Mouse (Mus musculus): ENCODE measurements around the gene Tcam1. TPM values are rescaled to one million over a fixed set of nuclear protein-coding genes. Genes with fewer than 3 reads are reported as not detected.
"Not testable (repeated sequence)": the region's sequence is repeated elsewhere in the genome, so short reads cannot be mapped to it uniquely, and the experiment has no call there.

The Tcam1 gene
- 0.07 and 0.10 TPM in 2 replicates for polyA plus RNA-seq (2015; fragmentation: Nextera tagmentation; extraction: Ambion mirVana)

DNA sequence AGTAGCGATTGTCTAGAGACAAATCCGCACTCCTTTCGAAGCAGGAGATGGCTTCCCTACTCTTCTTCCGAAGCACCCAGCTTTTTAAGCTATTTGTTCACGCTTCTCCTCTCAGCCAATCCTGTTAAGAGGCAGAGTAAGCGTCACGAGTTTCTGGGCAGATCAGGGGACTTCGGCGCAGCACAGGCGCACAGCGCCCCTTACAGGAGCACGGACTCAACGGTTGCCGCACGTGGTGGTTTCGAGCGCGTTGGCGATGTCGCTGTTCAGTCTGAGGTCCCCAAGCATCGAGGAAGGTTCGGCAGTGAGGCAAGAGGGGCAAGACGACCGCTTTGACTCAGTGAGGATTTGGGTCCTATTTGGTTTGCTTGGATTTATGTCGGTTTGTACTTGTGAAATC lies at the start of gene Tcam1:
TSS of gene Tcam1 (plus strand) at position 219 of the 400 bp plus-strand sequence.
- peak; percentile 96 for DNase-seq (ENCODE audit: low spot score)
- ATAC-seq (ENCODE audit: low FRiP score, low TSS enrichment) = peak; percentile 69
- H3K36me3 ChIP-seq (ENCODE audit: control insufficient read depth, insufficient read depth, low read length) = no peaks in the 10 kb centered on the region
- peak within 1 kb of the TSS; percentile 56 for H3K27ac ChIP-seq (replicated peaks)
- H3K4me3 ChIP-seq (ENCODE audit: low read depth, low read length) = no peak within 1 kb of the TSS
- H3K9me3 ChIP-seq (ENCODE audit: control insufficient read depth, low read length) = no peaks in the 10 kb centered on the region
- H3K27me3 ChIP-seq (ENCODE audit: control insufficient read depth, insufficient read depth, low read length) = no peaks in the 10 kb centered on the region
- 2% methylated on average over 25 of the region's 25 CpGs for WGBS
- TF ChIP-seq EP300 (optimal IDR thresholded peaks at IDR 0.05) (no peak), CTCF (IDR thresholded peaks at IDR 0.05; ENCODE audit: low read depth) (peak; percentile 94)
- 0 out of 2 replicates have a peak within 1 kb of the TSS, but pooled peaks have one; percentile 14 for H3K4me2 ChIP-seq (replicated peaks; ENCODE audit: low read depth)
- no peak within 1 kb of the TSS for H3K9ac ChIP-seq (ENCODE audit: low read length)
- H3K4me1 ChIP-seq (replicated peaks; ENCODE audit: control insufficient read depth, insufficient read depth) = peaks cover 3% of the 10 kb centered on the region

DNA sequence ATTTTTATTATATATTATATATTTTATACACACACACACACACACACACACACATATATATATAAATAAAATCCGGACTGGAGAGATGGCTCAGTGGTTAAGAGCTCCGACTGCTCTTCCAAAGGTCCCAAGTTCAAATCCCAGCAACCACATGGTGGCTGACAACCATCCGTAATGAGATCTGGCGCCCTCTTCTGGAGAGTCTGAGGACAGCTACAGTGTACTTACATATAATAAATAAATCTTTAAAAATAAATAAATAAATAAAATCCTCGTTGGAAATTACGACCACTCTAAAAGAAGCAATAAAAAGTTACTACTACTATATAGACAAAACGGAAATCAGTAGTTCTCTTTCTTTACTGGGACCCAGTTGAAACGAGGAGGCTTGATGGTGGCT lies 42.5 kb upstream of the Tcam1 start:
- 77% methylated on average over 8 of the region's 8 CpGs for WGBS
- H3K4me1 ChIP-seq (replicated peaks; ENCODE audit: control insufficient read depth, insufficient read depth); H3K36me3 ChIP-seq (ENCODE audit: control insufficient read depth, insufficient read depth, low read length): not testable (repeated sequence)

DNA sequence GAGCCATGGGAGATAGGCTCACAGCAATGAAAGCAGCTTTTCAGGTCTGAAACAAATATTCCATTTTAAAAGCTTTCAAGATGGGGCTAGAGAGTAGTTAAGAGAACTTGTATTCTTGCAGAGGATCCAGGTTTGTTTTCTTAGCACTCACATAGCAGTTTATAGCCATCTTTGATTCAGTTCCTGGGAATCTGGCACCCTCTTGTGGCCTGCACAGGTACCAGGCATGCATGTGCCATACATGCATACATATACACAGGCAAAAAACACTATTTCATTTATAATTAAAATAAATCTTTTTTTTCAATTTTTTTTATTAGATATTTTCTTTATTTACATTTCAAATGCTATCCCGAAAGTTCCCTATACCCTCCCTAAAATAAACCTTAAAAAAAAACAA lies 29.6 kb upstream of the Tcam1 start:
- H3K9me3 ChIP-seq (ENCODE audit: control insufficient read depth, low read length) = no peaks in the 10 kb centered on the region
- no peaks in the 10 kb centered on the region for H3K4me1 ChIP-seq (replicated peaks; ENCODE audit: control insufficient read depth, insufficient read depth)
- no peak for DNase-seq (ENCODE audit: low spot score)
- no peak for ATAC-seq (ENCODE audit: low FRiP score, low TSS enrichment)
- H3K4me2 ChIP-seq (replicated peaks; ENCODE audit: low read depth) = no peak overlapping the region
- no peak overlapping the region for H3K9ac ChIP-seq (ENCODE audit: low read length)
- peaks cover 48% of the 10 kb centered on the region for H3K36me3 ChIP-seq (ENCODE audit: control insufficient read depth, insufficient read depth, low read length)
- H3K4me3 ChIP-seq (ENCODE audit: low read depth, low read length) = no peak overlapping the region
- H3K27me3 ChIP-seq (ENCODE audit: control insufficient read depth, insufficient read depth, low read length) = no peaks in the 10 kb centered on the region
- no peak overlapping the region for H3K27ac ChIP-seq (replicated peaks)
- TF ChIP-seq EP300 (optimal IDR thresholded peaks at IDR 0.05) (no peak), CTCF (IDR thresholded peaks at IDR 0.05; ENCODE audit: low read depth) (peak; percentile 59)
- WGBS = 93% methylated on average over 1 of the region's 1 CpGs

More for the DNA sequence above, 42.5 kb upstream of the Tcam1 start:
- not testable (repeated sequence) for H3K4me3 ChIP-seq (ENCODE audit: low read depth, low read length); H3K9ac ChIP-seq (ENCODE audit: low read length); H3K27ac ChIP-seq (replicated peaks); H3K27me3 ChIP-seq (ENCODE audit: control insufficient read depth, insufficient read depth, low read length); H3K4me2 ChIP-seq (replicated peaks; ENCODE audit: low read depth); ATAC-seq (ENCODE audit: low FRiP score, low TSS enrichment); H3K9me3 ChIP-seq (ENCODE audit: control insufficient read depth, low read length); DNase-seq (ENCODE audit: low spot score)
- TF ChIP-seq CTCF (IDR thresholded peaks at IDR 0.05; ENCODE audit: low read depth) = peak; percentile 49

DNA sequence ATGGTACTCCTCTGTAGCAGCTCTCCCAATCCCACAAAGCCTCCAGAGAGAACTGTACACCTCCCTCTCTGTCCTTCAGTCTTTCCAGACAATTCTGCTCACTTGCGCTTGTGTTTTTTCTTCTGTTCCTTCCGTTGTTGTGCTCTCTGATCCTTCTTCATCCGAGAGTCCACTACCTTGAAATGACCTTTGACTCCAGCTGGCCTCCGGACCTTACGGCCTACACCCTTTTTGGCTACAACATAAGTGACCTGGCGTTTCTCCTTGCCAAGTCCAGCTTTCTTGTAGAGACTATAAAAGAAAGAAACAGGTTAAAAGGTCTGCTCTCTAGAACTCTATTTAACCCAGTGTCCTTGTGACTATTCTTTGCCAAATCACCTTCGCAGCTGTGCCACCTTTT lies 27.1 kb upstream of the Tcam1 start:
- Histone ChIP-seq H3K27me3 (ENCODE audit: control insufficient read depth, insufficient read depth, low read length) (no peaks in the 10 kb centered on the region), H3K4me1 (replicated peaks; ENCODE audit: control insufficient read depth, insufficient read depth) (no peaks in the 10 kb centered on the region), H3K36me3 (ENCODE audit: control insufficient read depth, insufficient read depth, low read length) (peaks cover 36% of the 10 kb centered on the region), H3K4me2 (replicated peaks; ENCODE audit: low read depth) (no peak overlapping the region), H3K9ac (ENCODE audit: low read length) (no peak overlapping the region), H3K9me3 (ENCODE audit: control insufficient read depth, low read length) (no peaks in the 10 kb centered on the region), H3K27ac (replicated peaks) (no peak overlapping the region), H3K4me3 (ENCODE audit: low read depth, low read length) (no peak overlapping the region)
- no peak for ATAC-seq (ENCODE audit: low FRiP score, low TSS enrichment)
- 82% methylated on average over 7 of the region's 7 CpGs for WGBS
- no peak for TF ChIP-seq EP300 (optimal IDR thresholded peaks at IDR 0.05)
- no peak for TF ChIP-seq CTCF (IDR thresholded peaks at IDR 0.05; ENCODE audit: low read depth)
- no peak for DNase-seq (ENCODE audit: low spot score)

DNA sequence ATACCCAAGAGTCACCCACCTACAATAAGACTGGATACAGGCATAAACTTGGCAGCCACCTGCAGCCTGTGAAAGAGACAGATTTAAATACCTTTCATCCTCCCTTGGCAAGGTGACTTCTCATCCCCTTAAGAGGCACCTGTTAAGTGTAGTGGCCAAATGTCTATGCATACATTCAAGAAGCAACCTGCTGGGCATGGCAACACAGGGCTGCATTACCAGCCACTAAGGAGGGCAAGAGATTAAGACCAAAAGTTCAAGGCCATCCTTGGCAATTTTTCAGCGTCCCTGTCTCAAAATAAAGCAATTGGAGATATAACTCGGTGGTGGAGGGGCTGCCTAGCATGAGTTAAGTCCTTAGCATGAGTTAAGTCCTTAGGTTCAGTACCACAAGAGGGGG lies 21.7 kb upstream of the Tcam1 start:
- DNase-seq (ENCODE audit: low spot score) = no peak
- 15% methylated on average over 2 of the region's 2 CpGs for WGBS
- peaks cover 9% of the 10 kb centered on the region for H3K36me3 ChIP-seq (ENCODE audit: control insufficient read depth, insufficient read depth, low read length)
- H3K27me3 ChIP-seq (ENCODE audit: control insufficient read depth, insufficient read depth, low read length) = no peaks in the 10 kb centered on the region
- no peak for TF ChIP-seq CTCF (IDR thresholded peaks at IDR 0.05; ENCODE audit: low read depth)
- TF ChIP-seq EP300 (optimal IDR thresholded peaks at IDR 0.05) = no peak
- peak overlapping the region; percentile 65 for H3K9ac ChIP-seq (ENCODE audit: low read length)
- peak overlapping the region; percentile 76 for H3K4me2 ChIP-seq (replicated peaks; ENCODE audit: low read depth)
- ATAC-seq (ENCODE audit: low FRiP score, low TSS enrichment) = no peak
- no peak overlapping the region; the same call in 1 of the 2 replicates for H3K27ac ChIP-seq (replicated peaks)
- peak overlapping the region; percentile 69 for H3K4me3 ChIP-seq (ENCODE audit: low read depth, low read length)
- 0 out of 2 replicates have a peak, but pooled peaks cover 2% of the 10 kb centered on the region for H3K4me1 ChIP-seq (replicated peaks; ENCODE audit: control insufficient read depth, insufficient read depth)
- no peaks in the 10 kb centered on the region for H3K9me3 ChIP-seq (ENCODE audit: control insufficient read depth, low read length)

DNA sequence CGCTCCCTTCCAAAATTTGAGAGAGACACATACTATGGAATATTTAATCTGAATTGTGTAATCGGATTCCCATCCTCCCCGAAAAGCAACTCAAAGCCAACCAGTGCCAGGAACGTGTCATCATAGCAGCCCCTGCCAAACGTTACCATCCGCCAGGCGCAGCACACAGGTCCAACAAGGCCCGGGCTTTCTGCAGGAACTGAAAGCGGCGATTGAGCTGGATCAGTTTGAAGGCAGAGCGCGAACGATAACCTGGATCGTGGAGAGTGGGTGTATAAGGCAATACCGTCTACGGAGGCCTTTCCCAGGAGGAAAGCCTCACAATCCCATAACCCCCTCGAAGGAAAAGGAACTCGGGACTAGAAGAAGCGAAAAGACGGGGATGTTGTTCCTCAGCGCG lies 21.3 kb upstream of the Tcam1 start:
- H3K27me3 ChIP-seq (ENCODE audit: control insufficient read depth, insufficient read depth, low read length) = no peaks in the 10 kb centered on the region
- peak; percentile 50 for DNase-seq (ENCODE audit: low spot score)
- ATAC-seq (ENCODE audit: low FRiP score, low TSS enrichment) = no peak; the same call in 1 of the 2 replicates
- H3K36me3 ChIP-seq (ENCODE audit: control insufficient read depth, insufficient read depth, low read length) = peaks cover 4% of the 10 kb centered on the region
- H3K4me1 ChIP-seq (replicated peaks; ENCODE audit: control insufficient read depth, insufficient read depth) = 0 out of 2 replicates have a peak, but pooled peaks cover 2% of the 10 kb centered on the region
- TF ChIP-seq CTCF (IDR thresholded peaks at IDR 0.05; ENCODE audit: low read depth) = no peak
- no peak for TF ChIP-seq EP300 (optimal IDR thresholded peaks at IDR 0.05)
- peak overlapping the region; percentile 69 for H3K4me3 ChIP-seq (ENCODE audit: low read depth, low read length)
- H3K4me2 ChIP-seq (replicated peaks; ENCODE audit: low read depth) = peak overlapping the region; percentile 76
- 3% methylated on average over 22 of the region's 22 CpGs for WGBS
- H3K9ac ChIP-seq (ENCODE audit: low read length) = peak overlapping the region; percentile 65
- H3K27ac ChIP-seq (replicated peaks) = peak overlapping the region; percentile 61
- H3K9me3 ChIP-seq (ENCODE audit: control insufficient read depth, low read length) = no peaks in the 10 kb centered on the region
